Mouse (Mus musculus) CD4-positive, CD25-positive, alpha-beta regulatory T cell, adult 4 months (primary cell): ENCODE results near the gene Agmat. TPM values are rescaled to one million over a fixed set of nuclear protein-coding genes. Genes with fewer than 3 reads are reported as not detected.
"Not testable (repeated sequence)": the region's sequence is repeated elsewhere in the genome, so short reads cannot be mapped to it uniquely, and the experiment has no call there.

Source experiments
- ATAC-seq: one replicate; pipeline ENCODE4 v1.8.0; 2017
- polyA plus RNA-seq, 2 experiments: library from polyadenylated mRNA; unstranded; fragments of 100-300 nt; shearing (Covaris generic); gene quantifications; one replicate each; pipeline ENCODE4 v1.2.1; 2017

Gene Agmat
- polyA plus RNA-seq, 2 experiments from 2014 or later: not detected

- no peak for ATAC-seq
Measured at GRCm38 (mm10) chr4:141736856-141737255, 9.6 kb upstream of the Agmat start.

DNA sequence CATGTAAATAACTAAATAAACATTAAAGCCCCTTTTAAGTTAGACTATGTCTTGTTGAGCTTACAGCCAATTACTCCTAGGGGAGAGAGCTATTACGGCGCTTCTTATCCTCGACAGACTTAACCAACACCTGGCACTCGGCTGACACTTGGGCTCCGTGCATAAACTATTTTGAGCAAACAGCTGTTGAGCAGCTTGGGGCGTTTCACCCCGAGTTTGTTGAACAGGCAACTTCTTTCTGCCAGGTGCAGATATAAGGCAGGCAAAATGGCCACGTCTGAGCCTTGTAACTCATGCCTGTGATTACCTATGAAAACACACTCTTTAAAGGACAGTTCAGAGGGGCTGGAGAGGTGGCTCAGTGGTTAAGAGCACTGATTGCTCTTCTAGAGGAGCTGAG lies 8.5 kb upstream of the Agmat start:
- no peak for ATAC-seq

DNA sequence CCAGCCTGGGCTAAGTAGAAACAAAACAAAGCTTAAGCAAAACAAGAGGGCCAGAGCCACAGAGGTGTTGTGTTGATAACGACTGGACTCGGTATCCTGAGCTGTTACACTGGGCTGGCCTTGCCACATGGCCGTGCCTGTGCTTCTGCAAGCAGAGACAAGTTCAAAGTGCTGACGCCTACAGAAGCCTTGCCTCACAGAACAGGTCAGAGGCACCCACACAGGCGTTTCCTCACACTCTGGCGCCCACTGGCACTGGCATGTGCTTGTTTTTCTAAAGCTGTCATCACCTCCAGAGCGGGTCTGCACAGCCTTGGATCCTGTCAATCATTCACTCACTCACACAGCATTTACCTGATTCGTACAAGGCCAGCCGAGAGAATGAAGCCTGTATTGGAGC lies 4.6 kb upstream of the Agmat start:
- ATAC-seq: no peak

GRCm38 (mm10) chr4:141742381-141742780 lies 4.1 kb upstream of the Agmat start:
- ATAC-seq: no peak

DNA sequence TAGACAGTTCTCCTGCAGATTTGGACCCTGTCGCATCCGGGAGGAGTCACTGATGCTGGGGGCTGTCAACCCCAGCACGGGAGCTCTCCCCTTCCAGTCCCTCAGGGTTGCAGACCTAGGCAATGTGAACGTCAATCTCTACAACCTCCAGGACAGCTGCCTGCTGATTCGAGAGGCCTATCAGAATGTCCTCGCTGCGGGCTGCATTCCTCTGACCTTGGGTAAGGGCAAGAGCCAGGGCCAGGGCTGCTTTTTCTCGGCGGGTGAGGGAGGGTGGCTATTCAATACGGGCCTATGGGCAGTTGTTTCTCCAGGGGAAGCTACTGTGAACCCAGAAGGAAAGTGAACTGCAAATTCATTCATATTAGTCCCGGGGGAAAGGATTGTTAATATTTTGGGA lies 3.1 kb downstream of the Agmat start:
- ATAC-seq: no peak

DNA sequence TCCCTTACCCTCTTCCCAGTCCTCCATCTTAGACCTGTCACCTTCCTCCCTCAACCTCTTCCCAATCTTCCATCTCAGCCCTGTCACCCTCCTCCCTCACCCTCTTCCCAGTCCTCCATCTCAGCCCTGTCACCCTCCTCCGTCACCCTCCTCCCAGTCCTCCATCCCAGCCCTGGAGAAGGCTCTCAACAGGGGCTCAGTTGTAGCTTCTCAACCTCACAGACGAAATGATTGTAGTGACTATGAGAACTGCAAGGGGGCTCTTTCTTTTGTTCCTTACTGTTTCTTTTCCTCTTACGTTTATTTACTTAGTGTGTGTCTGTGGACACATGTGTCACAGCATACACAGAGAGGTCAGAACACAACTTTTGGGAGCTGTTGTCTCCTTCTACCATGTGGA lies 4.4 kb downstream of the Agmat start:
- no peak for ATAC-seq

DNA sequence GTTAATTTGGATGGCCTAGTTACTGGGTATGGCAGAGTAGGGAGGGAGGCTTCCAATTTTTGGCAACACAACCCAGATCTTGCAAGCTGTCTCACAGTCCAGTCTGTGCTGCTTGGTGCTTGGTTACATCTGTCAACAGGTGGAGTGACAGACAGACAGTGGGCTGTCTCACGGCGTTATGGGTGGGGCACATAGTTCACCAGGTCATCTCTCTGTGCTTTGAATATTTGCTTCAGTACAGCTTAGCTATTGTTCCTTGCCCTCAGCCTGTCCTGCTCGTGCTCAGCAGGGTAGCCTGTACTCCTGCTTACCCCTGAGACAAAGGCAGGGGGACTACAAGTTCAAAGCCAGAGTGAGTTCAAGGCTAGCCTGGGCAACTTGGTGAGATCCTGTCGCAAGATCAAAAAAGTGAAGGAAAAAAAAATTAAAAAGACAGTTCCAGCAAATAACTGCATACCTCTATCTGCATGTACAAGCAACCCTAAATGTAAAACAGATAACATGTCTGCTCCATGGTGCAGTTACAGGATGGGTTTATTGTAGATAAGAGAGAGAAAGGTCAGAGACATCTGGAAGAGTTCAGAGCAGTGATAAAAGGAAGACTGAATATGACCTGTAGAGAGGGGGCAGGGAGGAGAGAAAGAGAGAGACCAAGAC lies 5.1 kb downstream of the Agmat start:
- ATAC-seq: no peak

- ATAC-seq: no peak
Measured at GRCm38 (mm10) chr4:141752076-141752421, 5.6 kb downstream of the Agmat start.

DNA sequence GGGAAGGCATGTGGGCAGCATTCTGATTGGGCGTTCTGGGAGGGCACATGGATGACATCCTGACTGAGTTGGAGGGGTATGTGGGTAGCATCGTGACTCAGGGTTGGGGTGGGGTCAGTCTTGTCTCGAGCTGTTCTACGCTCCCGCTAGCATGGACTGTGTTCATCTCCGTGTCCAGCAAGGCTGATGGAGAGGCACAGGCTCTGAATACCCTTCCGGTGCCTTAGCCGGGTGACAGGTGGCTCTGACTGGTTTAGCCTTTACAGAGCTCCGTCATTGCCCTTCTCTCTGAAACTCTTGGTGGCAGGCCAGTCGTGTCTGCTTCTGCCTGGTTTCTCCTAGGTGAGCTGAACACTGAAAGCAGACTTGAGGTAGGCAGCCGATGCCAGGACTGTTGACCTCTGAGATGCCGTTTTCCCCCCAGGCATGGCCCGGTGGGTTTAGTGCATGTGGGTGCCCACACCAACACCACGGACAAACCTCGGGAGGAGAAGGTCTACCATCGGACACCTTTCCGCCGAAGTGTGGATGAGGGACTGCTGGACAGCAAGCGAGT lies 9.0 kb downstream of the Agmat start:
- ATAC-seq: no peak

- ATAC-seq: no peak
Measured at GRCm38 (mm10) chr4:141757124-141757523, 10.7 kb downstream of the Agmat start.

DNA sequence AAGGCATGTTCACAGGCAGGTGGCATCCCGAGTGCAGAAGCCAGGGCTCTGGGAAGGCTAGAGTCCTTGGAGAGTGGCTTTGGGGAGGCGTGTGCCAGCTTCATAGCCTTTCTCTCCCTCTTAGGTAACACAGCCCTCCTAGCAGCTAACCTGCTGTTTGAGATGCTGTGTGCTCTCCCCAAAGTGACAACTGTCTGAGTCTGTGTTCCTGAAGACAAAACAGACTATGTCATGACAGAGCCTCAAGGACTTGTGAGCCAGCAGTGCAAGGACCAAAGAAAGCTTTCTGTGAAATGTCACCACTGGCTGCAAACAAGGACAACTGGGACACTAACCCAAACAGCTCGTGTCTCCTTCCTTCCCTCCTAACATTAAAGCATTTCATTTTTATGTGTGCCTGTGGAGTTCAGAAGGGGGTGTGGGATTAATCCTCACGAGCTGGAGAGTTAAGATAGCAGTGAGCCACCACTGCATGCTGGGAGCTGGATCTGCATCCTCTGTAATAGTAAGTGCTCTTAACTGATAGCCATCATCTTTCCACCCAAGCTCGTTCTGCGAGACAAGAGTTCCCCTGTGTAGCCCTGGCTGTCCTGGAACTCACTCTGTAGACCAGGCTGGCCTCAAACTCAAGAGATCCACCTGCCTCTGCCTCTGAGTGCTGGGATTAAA lies 12.5 kb downstream of the Agmat start:
- ATAC-seq: no peak

DNA sequence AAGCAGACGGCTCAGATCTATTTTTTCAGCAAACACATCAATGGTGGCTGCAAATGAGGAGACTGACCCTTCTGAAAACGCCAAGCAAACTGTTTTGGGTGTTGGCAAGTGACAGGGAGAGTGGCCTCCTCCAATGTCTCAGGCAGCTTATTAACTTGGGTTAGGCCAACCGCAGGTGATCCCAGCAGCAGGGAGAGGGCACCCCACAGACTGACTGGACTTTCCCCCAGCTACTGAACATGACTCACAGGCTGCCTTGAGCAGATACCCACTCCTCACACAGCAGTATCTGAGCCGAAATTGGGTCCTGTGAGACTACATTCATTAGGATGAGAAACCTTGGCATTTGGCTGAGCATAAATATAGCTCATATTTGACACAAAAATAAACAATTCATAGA lies 14.5 kb downstream of the Agmat start:
- no peak for ATAC-seq

DNA sequence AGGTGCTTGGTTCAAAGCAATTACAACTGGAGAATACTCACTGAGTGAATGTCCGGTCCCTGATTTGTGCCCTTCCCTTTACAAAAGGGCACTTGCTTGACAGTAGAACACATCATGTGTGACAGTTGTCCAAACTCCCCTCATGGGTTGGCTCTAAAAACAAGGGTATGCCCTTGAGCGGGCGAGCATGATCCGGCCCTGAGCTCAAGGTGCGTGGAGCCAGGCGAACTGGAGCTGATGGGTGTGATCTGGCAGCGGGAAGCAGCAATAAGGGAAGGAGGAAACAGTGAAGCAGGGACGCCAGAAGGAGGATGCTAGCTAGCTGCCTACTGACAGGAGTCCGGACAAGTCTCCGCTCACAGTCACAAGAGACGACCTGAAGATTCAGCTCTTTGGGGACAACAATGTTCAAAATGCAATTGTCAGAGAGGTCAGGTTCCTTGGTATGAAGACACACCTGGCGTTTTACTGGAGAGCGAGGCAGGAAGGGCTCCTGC lies 15.7 kb downstream of the Agmat start:
- no peak for ATAC-seq

- no peak for ATAC-seq
Measured at GRCm38 (mm10) chr4:141763476-141763875, 17.0 kb downstream of the Agmat start.

DNA sequence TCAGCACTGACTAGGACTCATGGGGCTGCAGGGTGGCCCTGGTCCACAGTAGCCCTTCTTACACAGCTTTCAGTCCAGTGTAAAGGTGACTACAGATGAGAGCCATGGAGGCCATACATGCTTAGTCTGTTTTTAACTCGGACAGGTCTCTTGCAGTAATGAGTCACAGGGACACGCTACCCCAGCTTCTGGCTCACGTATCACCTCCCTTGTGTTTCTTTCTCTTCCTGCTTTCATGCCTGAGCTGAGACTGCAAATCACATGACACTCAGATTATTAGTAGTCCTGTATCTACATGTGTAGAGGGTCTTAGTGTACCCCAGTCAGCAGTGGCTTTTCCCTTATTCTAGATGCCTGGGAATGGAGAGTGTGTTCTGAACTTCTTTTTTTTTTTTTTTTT lies 18.5 kb downstream of the Agmat start:
- no peak for ATAC-seq

- no peak for ATAC-seq
Measured at GRCm38 (mm10) chr4:141766316-141766667, 19.8 kb downstream of the Agmat start.

- no peak for ATAC-seq
Measured at GRCm38 (mm10) chr4:141766668-141767352, 20.3 kb downstream of the Agmat start.

DNA sequence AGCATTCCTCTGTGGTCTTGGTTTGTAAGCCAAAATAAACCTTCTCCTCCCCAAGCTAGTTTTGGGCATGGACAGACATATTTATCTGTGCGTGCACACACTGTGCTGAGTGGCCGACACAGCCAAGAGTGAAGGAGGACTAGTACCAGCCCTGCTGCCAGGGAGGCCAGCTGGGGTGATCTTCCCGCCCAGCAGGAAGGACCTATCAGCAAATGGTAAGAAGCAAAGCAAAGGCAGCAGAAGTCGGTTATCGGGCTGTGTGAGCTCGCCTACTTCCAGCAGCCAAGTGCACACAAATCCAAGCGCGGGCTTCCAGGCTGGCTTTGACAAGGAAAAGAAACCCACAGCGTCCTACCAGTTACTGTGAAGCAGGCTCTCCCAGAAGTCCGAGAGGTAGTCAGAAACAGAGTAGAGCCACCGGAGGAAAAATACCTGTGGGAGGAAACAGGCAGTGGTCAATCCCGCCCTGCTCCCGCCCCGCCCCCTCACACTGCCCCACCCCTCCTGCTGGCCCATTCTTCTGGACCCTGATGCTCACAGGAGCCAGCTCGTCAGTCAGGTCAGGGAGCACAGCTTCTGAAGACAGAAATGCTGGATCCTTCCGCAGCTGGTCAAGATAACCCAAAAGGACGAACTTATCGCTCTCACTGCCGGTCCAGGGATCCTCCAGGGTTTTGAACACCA lies 21.0 kb downstream of the Agmat start:
- no peak for ATAC-seq

DNA sequence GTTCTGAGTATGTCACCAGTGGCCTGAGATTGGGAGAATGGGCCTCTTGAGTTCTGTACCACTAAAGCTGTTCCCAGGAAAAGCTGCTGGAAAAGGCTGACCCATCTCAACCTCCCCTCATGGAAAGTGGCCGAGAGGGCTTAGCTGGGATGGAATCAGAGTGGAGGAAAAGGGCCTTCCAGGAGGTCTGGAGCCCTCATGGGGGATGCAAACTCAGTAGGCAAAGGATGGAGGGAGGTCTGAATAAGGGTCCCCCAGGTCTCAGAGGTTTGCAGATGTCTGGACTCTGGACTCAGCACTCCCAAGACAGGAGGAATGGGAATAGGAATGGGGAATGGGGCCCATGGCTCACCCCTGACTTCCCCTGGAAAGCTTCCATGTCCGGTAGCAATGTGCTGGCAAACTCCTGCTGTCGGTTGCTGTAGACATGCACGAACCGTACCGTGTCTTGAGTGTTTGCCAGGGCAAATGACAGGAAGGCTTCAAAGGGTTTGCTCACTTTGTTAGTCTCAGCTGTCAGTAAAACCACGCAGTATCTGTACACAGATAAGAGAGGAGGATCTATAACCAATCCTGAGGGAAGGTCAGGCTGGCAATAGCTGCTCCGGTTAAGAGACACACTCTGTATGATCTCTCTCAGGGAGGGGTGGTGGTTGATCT lies 23.2 kb downstream of the Agmat start:
- no peak for ATAC-seq

GRCm38 (mm10) chr4:141771823-141772222 lies 25.4 kb downstream of the Agmat start:
- no peak for ATAC-seq

DNA sequence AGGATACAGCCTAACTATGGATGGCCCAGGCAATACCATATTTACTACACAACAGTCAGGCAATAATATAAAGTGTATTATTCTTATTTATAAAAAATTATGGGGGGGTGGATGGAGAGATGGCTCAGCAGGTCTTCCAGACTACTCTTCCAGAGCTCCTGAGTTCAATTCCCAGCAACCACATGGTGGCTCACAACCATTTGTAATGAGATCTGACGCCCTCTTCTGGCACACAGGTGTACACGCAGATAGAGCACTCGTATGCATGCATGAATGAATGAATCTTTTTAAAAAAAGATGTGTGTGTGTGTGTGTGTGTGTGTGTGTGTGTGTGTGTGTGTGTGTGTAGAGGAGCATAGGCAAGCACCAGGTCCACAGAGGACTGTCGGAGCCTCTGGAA lies 26.5 kb downstream of the Agmat start:
- not testable (repeated sequence) for ATAC-seq

DNA sequence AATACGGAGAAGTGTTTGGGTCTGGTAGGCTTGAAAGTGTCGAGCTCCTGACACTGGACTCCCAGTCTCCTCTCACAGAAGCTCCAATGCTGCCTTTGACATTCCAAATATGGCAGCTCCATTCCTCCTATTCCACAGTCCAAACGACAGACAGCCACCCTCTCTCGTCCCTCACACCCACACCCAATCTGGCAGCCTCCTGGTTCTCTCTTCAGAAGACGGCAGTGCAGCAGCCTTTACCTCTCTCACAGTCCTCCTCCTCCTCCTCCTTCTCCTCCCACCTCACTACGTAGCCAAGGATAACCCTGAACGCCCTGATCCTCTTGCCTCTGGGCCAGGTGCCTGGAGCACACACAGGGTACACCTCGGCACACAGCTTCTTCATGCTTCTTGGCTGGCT lies 33.4 kb downstream of the Agmat start:
- no peak for ATAC-seq
